Comparison of ENCODE assay signal across 25 mouse cellular contexts in the genomic region with DNA sequence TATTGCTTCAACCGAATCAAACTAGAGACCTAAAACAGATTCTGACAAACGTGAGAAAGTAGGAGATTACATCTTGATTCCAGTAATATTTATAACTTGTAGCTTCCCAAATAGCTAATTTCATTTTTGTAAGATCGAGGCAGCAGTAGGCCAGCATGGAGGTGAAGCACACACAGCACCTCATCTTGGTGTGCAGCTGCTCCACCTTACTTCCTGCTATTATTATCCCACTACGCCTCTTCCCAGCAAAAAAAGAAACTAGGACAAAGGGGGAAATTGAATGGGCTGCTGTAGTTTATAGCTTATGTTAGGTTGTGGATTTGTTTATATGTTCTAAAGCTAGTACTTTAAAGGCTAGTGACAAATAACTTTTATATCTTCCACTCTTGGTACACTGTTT. TPM values are rescaled to one million over a fixed set of nuclear protein-coding genes. Genes with fewer than 3 reads are reported as not detected.
DNase-seq lines count a peak whose midpoint lies in the region; ATAC-seq lines count a peak whose summit lies in the region.
"Had no signal": no experiment of that assay in that cellular context is flagged by ENCODE, and none has a peak within 500 bp of the region (broad histone marks: within the 10 kb centered on the region; RNA-seq: fewer than 3 reads in every experiment).

No protein-coding gene starts in this region.

- H3K36me3 ChIP-seq in embryonic facial prominence, embryonic 14.5 days (ENCODE audit: control insufficient read depth, insufficient read depth, low read length): no peaks in the 10 kb centered on the region
- peaks cover 10% of the 10 kb centered on the region; the same call in 1 of the 2 replicates for H3K36me3 ChIP-seq in embryonic facial prominence, embryonic 10.5 days (replicated peaks)
- peaks cover 6% of the 10 kb centered on the region; the same call in 1 of the 2 replicates for H3K36me3 ChIP-seq in kidney, embryonic 15.5 days
- H3K36me3 ChIP-seq in megakaryocyte, embryonic 14.5 days (replicated peaks; ENCODE audit: low read length): peaks cover 41% of the 10 kb centered on the region
- H3K36me3 ChIP-seq: embryonic facial prominence, embryonic 12.5 days; forebrain, embryonic 12.5 days; intestine, embryonic 15.5 days had no signal

- no peak for DNase-seq in embryonic facial prominence, embryonic 14.5 days (ENCODE audit: low spot score)
- DNase-seq in embryonic facial prominence, embryonic 10.5 days (ENCODE audit: low spot score): no peak
- DNase-seq in heart, adult 11 months: peak; percentile 85
- DNase-seq in heart, postnatal 4 days: no peak
- DNase-seq in kidney, adult 8-10 months: no peak
- DNase-seq: adrenal gland, adult 8-10 months; adrenal gland, postnatal 36 days; B cell, adult 2 months; cerebellum, adult 11 months; cerebellum, adult 8-10 months; cerebellum, postnatal 14 days; embryo, embryonic 11 days; gastrocnemius, postnatal 25 days; heart, postnatal 10 days had no signal

- peak overlapping the region; percentile 21; the same call in 1 of the 2 replicates for H3K27ac ChIP-seq in embryonic facial prominence, embryonic 14.5 days (replicated peaks; ENCODE audit: low read depth, low read length)
- H3K27ac ChIP-seq in embryonic facial prominence, embryonic 10.5 days (replicated peaks): no peak overlapping the region
- H3K27ac ChIP-seq in kidney, embryonic 15.5 days: 0 out of 2 replicates have a peak overlapping the region, but pooled peaks have one; percentile 37
- H3K27ac ChIP-seq: embryonic facial prominence, embryonic 12.5 days; forebrain, embryonic 12.5 days; hindbrain, embryonic 10.5 days; hindbrain, embryonic 14.5 days; intestine, embryonic 15.5 days had no signal

- H3K4me1 ChIP-seq in embryonic facial prominence, embryonic 14.5 days (ENCODE audit: control insufficient read depth, insufficient read depth, low read length): peaks cover 11% of the 10 kb centered on the region
- H3K4me1 ChIP-seq in embryonic facial prominence, embryonic 10.5 days: peaks cover 35% of the 10 kb centered on the region
- H3K4me1 ChIP-seq in kidney, embryonic 15.5 days: peaks cover 28% of the 10 kb centered on the region
- peaks cover 54% of the 10 kb centered on the region for H3K4me1 ChIP-seq in megakaryocyte, embryonic 14.5 days

- no peak for ATAC-seq in embryonic facial prominence, embryonic 14.5 days (ENCODE audit: low read depth)
- no peak for ATAC-seq in kidney, embryonic 15.5 days (replicated peaks; ENCODE audit: low FRiP score)
- ATAC-seq in megakaryocyte, adult 5-6 weeks (ENCODE audit: poor library complexity, severe bottlenecking): no peak
- ATAC-seq: CD4-positive, CD25-positive, alpha-beta regulatory T cell, adult 4 months; intestine, embryonic 15.5 days had no signal

- no peak overlapping the region for H3K4me2 ChIP-seq in embryonic facial prominence, embryonic 14.5 days (ENCODE audit: low read depth, low read length)
- H3K4me2 ChIP-seq in kidney, embryonic 15.5 days: no peak overlapping the region
- H3K4me2 ChIP-seq: embryonic facial prominence, embryonic 12.5 days; forebrain, embryonic 12.5 days; heart, embryonic 12.5 days; hindbrain, embryonic 14.5 days; intestine, embryonic 15.5 days had no signal

- H3K27me3 ChIP-seq in embryonic facial prominence, embryonic 14.5 days (replicated peaks; ENCODE audit: control insufficient read depth, insufficient read depth, low read length): no peaks in the 10 kb centered on the region
- no peaks in the 10 kb centered on the region for H3K27me3 ChIP-seq in embryonic facial prominence, embryonic 10.5 days (replicated peaks; ENCODE audit: low read depth, poor library complexity, severe bottlenecking)
- no peaks in the 10 kb centered on the region for H3K27me3 ChIP-seq in kidney, embryonic 15.5 days
- no peaks in the 10 kb centered on the region for H3K27me3 ChIP-seq in megakaryocyte, embryonic 14.5 days (replicated peaks)
- H3K27me3 ChIP-seq: embryonic facial prominence, embryonic 12.5 days; forebrain, embryonic 12.5 days; heart, embryonic 12.5 days; intestine, embryonic 15.5 days had no signal

- no peak overlapping the region for H3K9ac ChIP-seq in embryonic facial prominence, embryonic 14.5 days (ENCODE audit: low read depth, low read length)
- no peak overlapping the region for H3K9ac ChIP-seq in kidney, embryonic 15.5 days
- H3K9ac ChIP-seq: embryonic facial prominence, embryonic 12.5 days; forebrain, embryonic 12.5 days; heart, embryonic 12.5 days; hindbrain, embryonic 14.5 days; intestine, embryonic 15.5 days had no signal

- no peak overlapping the region for H3K4me3 ChIP-seq in embryonic facial prominence, embryonic 14.5 days (ENCODE audit: low read depth, low read length)
- H3K4me3 ChIP-seq in embryonic facial prominence, embryonic 10.5 days: no peak overlapping the region
- H3K4me3 ChIP-seq in kidney, embryonic 15.5 days (replicated peaks): no peak overlapping the region
- peak overlapping the region; percentile 34 for H3K4me3 ChIP-seq in megakaryocyte, embryonic 14.5 days (replicated peaks)
- H3K4me3 ChIP-seq: embryonic facial prominence, embryonic 12.5 days; forebrain, embryonic 12.5 days; heart, embryonic 12.5 days; hindbrain, embryonic 10.5 days; intestine, embryonic 15.5 days had no signal

- no peaks in the 10 kb centered on the region for H3K9me3 ChIP-seq in embryonic facial prominence, embryonic 14.5 days (ENCODE audit: control insufficient read depth, low read length)
- no peaks in the 10 kb centered on the region for H3K9me3 ChIP-seq in embryonic facial prominence, embryonic 10.5 days
- H3K9me3 ChIP-seq in kidney, embryonic 15.5 days (replicated peaks): no peaks in the 10 kb centered on the region
- H3K9me3 ChIP-seq in megakaryocyte, embryonic 14.5 days: no peaks in the 10 kb centered on the region
- H3K9me3 ChIP-seq: embryonic facial prominence, embryonic 12.5 days; forebrain, embryonic 12.5 days; G1E; heart, embryonic 12.5 days; hindbrain, embryonic 10.5 days; intestine, embryonic 15.5 days had no signal

- WGBS in embryonic facial prominence, embryonic 14.5 days: 71% methylated on average over 4 of the region's 4 CpGs
- 82% methylated on average over 4 of the region's 4 CpGs for WGBS in embryonic facial prominence, embryonic 10.5 days
- WGBS in kidney, embryonic 15.5 days: 65% methylated on average over 4 of the region's 4 CpGs

RNA-seq across cellular contexts. Expression of a gene that starts 7.4 kb away (rescaled TPM):
- polyA plus RNA-seq in embryonic facial prominence, embryonic 14.5 days (2014; fragmentation: Nextera tagmentation; extraction: Ambion mirVana): 81.5 and 89.9 TPM in 2 replicates
- 85.8 and 90.1 TPM in 2 replicates for polyA plus RNA-seq in embryonic facial prominence, embryonic 10.5 days (2016; fragmentation: Nextera tagmentation; extraction: Ambion mirVana)
- 10 to 100 TPM; 90.1 to 91.8 TPM for total RNA-seq in heart, postnatal 4 days (2021)
- 75.0 and 75.9 TPM in 2 replicates for polyA plus RNA-seq in kidney, embryonic 15.5 days (2015; fragmentation: Nextera tagmentation; extraction: Ambion mirVana)
- polyA plus RNA-seq in megakaryocyte, embryonic 14.5 days (2012; ENCODE audit: insufficient read depth, low replicate concordance): 5.5 and 15.2 TPM in 2 replicates
- 81.1 and 84.2 TPM in 2 replicates for total RNA-seq in megakaryocyte, adult 5-6 weeks (2015)
- total RNA-seq in megakaryocyte, adult 5-6 weeks (2017): 46.1 and 63.6 TPM in 2 replicates

RNA-seq across cellular contexts. Expression of a gene that starts 38.6 kb away (rescaled TPM):
- 36.1 and 38.9 TPM in 2 replicates for polyA plus RNA-seq in embryonic facial prominence, embryonic 14.5 days (2014; fragmentation: Nextera tagmentation; extraction: Ambion mirVana)
- 65.8 and 66.2 TPM in 2 replicates for polyA plus RNA-seq in embryonic facial prominence, embryonic 10.5 days (2016; fragmentation: Nextera tagmentation; extraction: Ambion mirVana)
- total RNA-seq in heart, postnatal 4 days (2021): 10 to 100 TPM; 21.4 to 24.5 TPM
- polyA plus RNA-seq in kidney, embryonic 15.5 days (2015; fragmentation: Nextera tagmentation; extraction: Ambion mirVana): 46.6 and 47.0 TPM in 2 replicates
- 5.0 TPM in 1 of 2 replicates, not detected in the other for polyA plus RNA-seq in megakaryocyte, embryonic 14.5 days (2012; ENCODE audit: insufficient read depth, low replicate concordance)
- 50.0 and 50.4 TPM in 2 replicates for total RNA-seq in megakaryocyte, adult 5-6 weeks (2015)
- 40.8 and 48.5 TPM in 2 replicates for total RNA-seq in megakaryocyte, adult 5-6 weeks (2017)
